Mouse (Mus musculus): ENCODE measurements around the gene Kcne1. TPM values are rescaled to one million over a fixed set of nuclear protein-coding genes. Genes with fewer than 3 reads are reported as not detected.

Gene Kcne1
- polyA plus RNA-seq, 1 experiment, result 0.04 TPM

- H3K27me3 ChIP-seq (ENCODE audit: control insufficient read depth, insufficient read depth, insufficient read length), result peaks cover 58% of the 10 kb centered on the region
- no peaks in the 10 kb centered on the region for H3K79me3 ChIP-seq (ENCODE audit: low read depth)
These were observed 34.2 kb downstream of the Kcne1 start for GRCm38 (mm10) chr16:92325062-92325406.

GRCm38 (mm10) chr16:92324309-92325061, 34.8 kb downstream of the Kcne1 start:
- H3K27me3 ChIP-seq (ENCODE audit: control insufficient read depth, insufficient read depth, insufficient read length), result peaks cover 53% of the 10 kb centered on the region
- no peak overlapping the region for H3K4me3 ChIP-seq (ENCODE audit: insufficient read depth, poor library complexity, severe bottlenecking)
- no peak overlapping the region for H3ac ChIP-seq (ENCODE audit: control insufficient read depth, insufficient read length, low read depth)
- no peaks in the 10 kb centered on the region for H3K36me3 ChIP-seq (ENCODE audit: control insufficient read depth, insufficient read depth)
- TF ChIP-seq CTCF (IDR thresholded peaks at IDR 0.05; ENCODE audit: control insufficient read depth, insufficient read depth, insufficient read length) (no peak), CEBPB (IDR thresholded peaks at IDR 0.05; ENCODE audit: low read depth) (no peak), USF1 (IDR thresholded peaks at IDR 0.05; ENCODE audit: low read depth) (no peak), MYOG (IDR thresholded peaks at IDR 0.05; ENCODE audit: control insufficient read depth, extremely low read depth, insufficient read length) (no peak), MAX (IDR thresholded peaks at IDR 0.05) (no peak), FOSL1 (IDR thresholded peaks at IDR 0.05; ENCODE audit: insufficient read depth, low read length, poor library complexity, severe bottlenecking) (no peak), MYOD1 (IDR thresholded peaks at IDR 0.05; ENCODE audit: control insufficient read depth, insufficient read length, low read depth) (no peak)
- no peaks in the 10 kb centered on the region for H3K79me3 ChIP-seq (ENCODE audit: low read depth)
- no peaks in the 10 kb centered on the region for H3K79me2 ChIP-seq (ENCODE audit: control insufficient read depth, insufficient read depth)

More at GRCm38 (mm10) chr16:92325062-92325406, 34.2 kb downstream of the Kcne1 start:
- Histone ChIP-seq H3K79me2 (ENCODE audit: control insufficient read depth, insufficient read depth) (no peaks in the 10 kb centered on the region), H3K4me3 (ENCODE audit: insufficient read depth, poor library complexity, severe bottlenecking) (no peak overlapping the region), H3K36me3 (ENCODE audit: control insufficient read depth, insufficient read depth) (no peaks in the 10 kb centered on the region), H3ac (ENCODE audit: control insufficient read depth, insufficient read length, low read depth) (no peak overlapping the region)
- TF ChIP-seq FOSL1 (IDR thresholded peaks at IDR 0.05; ENCODE audit: insufficient read depth, low read length, poor library complexity, severe bottlenecking), result no peak
- TF ChIP-seq CTCF (IDR thresholded peaks at IDR 0.05; ENCODE audit: control insufficient read depth, insufficient read depth, insufficient read length), result no peak
- no peak for TF ChIP-seq USF1 (IDR thresholded peaks at IDR 0.05; ENCODE audit: low read depth)
- TF ChIP-seq CEBPB (IDR thresholded peaks at IDR 0.05; ENCODE audit: low read depth), result no peak
- no peak for TF ChIP-seq MYOG (IDR thresholded peaks at IDR 0.05; ENCODE audit: control insufficient read depth, extremely low read depth, insufficient read length)
- TF ChIP-seq MYOD1 (IDR thresholded peaks at IDR 0.05; ENCODE audit: control insufficient read depth, insufficient read length, low read depth), result no peak
- TF ChIP-seq MAX (IDR thresholded peaks at IDR 0.05), result no peak

DNA sequence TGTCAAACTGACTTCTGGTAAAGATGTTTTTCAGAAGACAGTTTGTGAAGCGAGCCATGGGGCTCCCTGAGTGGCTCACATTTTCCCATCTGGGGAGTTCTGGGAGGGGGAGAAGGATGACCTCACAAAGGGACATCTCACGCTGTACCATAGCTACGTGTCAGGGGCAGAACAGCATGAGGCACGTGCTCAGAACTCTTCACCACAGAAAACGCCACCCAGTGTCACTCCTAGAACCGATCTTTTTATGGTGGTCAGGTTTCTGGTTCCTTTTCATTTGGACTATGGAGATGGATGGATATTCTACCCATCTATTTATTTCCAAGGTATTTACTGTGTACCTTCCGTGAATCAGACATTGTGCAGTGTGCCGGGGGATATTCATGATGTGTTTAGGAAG, 37.9 kb downstream of the Kcne1 start, which contains the start of gene Fam243:
Gene Fam243 (minus strand): TSS at position 101 of the 400 bp plus-strand sequence.
- Histone ChIP-seq H3ac (ENCODE audit: control insufficient read depth, insufficient read length, low read depth) (no peak within 1 kb of the TSS), H3K27me3 (ENCODE audit: control insufficient read depth, insufficient read depth, insufficient read length) (peaks cover 28% of the 10 kb centered on the region), H3K79me3 (ENCODE audit: low read depth) (no peaks in the 10 kb centered on the region), H3K79me2 (ENCODE audit: control insufficient read depth, insufficient read depth) (no peaks in the 10 kb centered on the region), H3K4me3 (ENCODE audit: insufficient read depth, poor library complexity, severe bottlenecking) (no peak within 1 kb of the TSS), H3K36me3 (ENCODE audit: control insufficient read depth, insufficient read depth) (no peaks in the 10 kb centered on the region)
- TF ChIP-seq FOSL1 (IDR thresholded peaks at IDR 0.05; ENCODE audit: insufficient read depth, low read length, poor library complexity, severe bottlenecking), result no peak
- TF ChIP-seq MAX (IDR thresholded peaks at IDR 0.05), result no peak
- TF ChIP-seq MYOD1 (IDR thresholded peaks at IDR 0.05; ENCODE audit: control insufficient read depth, insufficient read length, low read depth), result no peak
- no peak for TF ChIP-seq CEBPB (IDR thresholded peaks at IDR 0.05; ENCODE audit: low read depth)
- TF ChIP-seq USF1 (IDR thresholded peaks at IDR 0.05; ENCODE audit: low read depth), result no peak
- TF ChIP-seq CTCF (IDR thresholded peaks at IDR 0.05; ENCODE audit: control insufficient read depth, insufficient read depth, insufficient read length), result no peak
- TF ChIP-seq MYOG (IDR thresholded peaks at IDR 0.05; ENCODE audit: control insufficient read depth, extremely low read depth, insufficient read length), result no peak

DNA sequence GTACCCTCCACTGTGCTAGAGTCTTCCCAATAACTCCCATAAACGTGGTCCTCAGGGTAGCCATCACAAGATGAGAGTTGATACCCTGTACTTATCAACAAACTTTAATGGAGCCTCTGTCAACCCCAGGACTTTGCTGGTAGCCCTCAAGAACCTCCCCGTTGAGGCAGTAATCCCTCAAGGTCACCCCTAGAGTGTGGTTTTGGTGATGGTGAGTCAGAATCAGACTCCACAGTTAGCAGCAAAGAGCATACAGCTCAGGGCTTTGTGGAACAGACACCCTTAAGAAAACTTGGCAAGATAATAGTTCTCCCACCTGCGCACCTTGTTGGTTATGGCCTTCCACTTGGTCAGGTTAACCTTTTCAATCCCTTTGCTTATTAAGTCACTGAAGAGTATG, 38.9 kb downstream of the Kcne1 start:
- H3K4me3 ChIP-seq (ENCODE audit: insufficient read depth, poor library complexity, severe bottlenecking), result no peak overlapping the region
- no peaks in the 10 kb centered on the region for H3K79me3 ChIP-seq (ENCODE audit: low read depth)
- no peak overlapping the region for H3ac ChIP-seq (ENCODE audit: control insufficient read depth, insufficient read length, low read depth)
- H3K79me2 ChIP-seq (ENCODE audit: control insufficient read depth, insufficient read depth), result no peaks in the 10 kb centered on the region
- no peaks in the 10 kb centered on the region for H3K36me3 ChIP-seq (ENCODE audit: control insufficient read depth, insufficient read depth)
- TF ChIP-seq USF1 (IDR thresholded peaks at IDR 0.05; ENCODE audit: low read depth) (no peak), MYOG (IDR thresholded peaks at IDR 0.05; ENCODE audit: control insufficient read depth, extremely low read depth, insufficient read length) (no peak), MAX (IDR thresholded peaks at IDR 0.05) (no peak), CTCF (IDR thresholded peaks at IDR 0.05; ENCODE audit: control insufficient read depth, insufficient read depth, insufficient read length) (no peak), CEBPB (IDR thresholded peaks at IDR 0.05; ENCODE audit: low read depth) (no peak)
- peaks cover 18% of the 10 kb centered on the region for H3K27me3 ChIP-seq (ENCODE audit: control insufficient read depth, insufficient read depth, insufficient read length)

- H3ac ChIP-seq (ENCODE audit: control insufficient read depth, insufficient read length, low read depth), result no peak overlapping the region
- H3K36me3 ChIP-seq (ENCODE audit: control insufficient read depth, insufficient read depth), result no peaks in the 10 kb centered on the region
- H3K4me3 ChIP-seq (ENCODE audit: insufficient read depth, poor library complexity, severe bottlenecking), result no peak overlapping the region
- TF ChIP-seq FOSL1 (IDR thresholded peaks at IDR 0.05; ENCODE audit: insufficient read depth, low read length, poor library complexity, severe bottlenecking), result no peak
- no peak for TF ChIP-seq USF1 (IDR thresholded peaks at IDR 0.05; ENCODE audit: low read depth)
- TF ChIP-seq CTCF (IDR thresholded peaks at IDR 0.05; ENCODE audit: control insufficient read depth, insufficient read depth, insufficient read length), result peak; percentile 8
- no peak for TF ChIP-seq MYOD1 (IDR thresholded peaks at IDR 0.05; ENCODE audit: control insufficient read depth, insufficient read length, low read depth)
- no peaks in the 10 kb centered on the region for H3K79me3 ChIP-seq (ENCODE audit: low read depth)
- no peaks in the 10 kb centered on the region for H3K79me2 ChIP-seq (ENCODE audit: control insufficient read depth, insufficient read depth)
- peaks cover 13% of the 10 kb centered on the region for H3K27me3 ChIP-seq (ENCODE audit: control insufficient read depth, insufficient read depth, insufficient read length)
These were observed 39.7 kb downstream of the Kcne1 start for GRCm38 (mm10) chr16:92319353-92320109.

All from C2C12 (cell line).